Mouse (Mus musculus) heart, adult 2 months (tissue): ENCODE results near the gene Stxbp6. TPM values are rescaled to one million over a fixed set of nuclear protein-coding genes. Genes with fewer than 3 reads are reported as not detected.
A peak's percentile ranks its signal among the peaks of the same experiment; 100 is the strongest.
"Not testable (repeated sequence)": the region's sequence is repeated elsewhere in the genome, so short reads cannot be mapped to it uniquely, and the experiment has no call there.

Source experiments
- DNase-seq, 2 experiments: peaks; one replicate each; pipeline ENCODE4 v3.0.0; 2021
- H3K27ac ChIP-seq: fragments of 200-600 bp; 2 replicates; pipeline ENCODE4 v1.8.1; 2022
- H3K27me3 ChIP-seq: fragments of 200-500 bp; 2 replicates; pipeline ENCODE4 v1.6.1; 2012; ENCODE audit warnings: mild to moderate bottlenecking, low read length, inconsistent platforms, mixed read lengths; ENCODE audit not compliant: control insufficient read depth, insufficient read depth
- H3K36me3 ChIP-seq: fragments of 200-500 bp; 2 replicates; pipeline ENCODE4 v1.6.1; 2012; ENCODE audit warnings: low read length, inconsistent platforms; ENCODE audit not compliant: control insufficient read depth, insufficient read depth
- H3K4me1 ChIP-seq: fragments of 200-500 bp; 2 replicates; pipeline ENCODE4 v1.6.1; 2011; ENCODE audit warnings: low read length; ENCODE audit not compliant: control insufficient read depth, insufficient read depth
- H3K4me3 ChIP-seq: fragments of 200-600 bp; 2 replicates; pipeline ENCODE4 v1.8.1; 2022
- H3K79me2 ChIP-seq: fragments of 200-500 bp; replicated peaks from 2 replicates; pipeline ENCODE4 v1.6.1; 2012; ENCODE audit warnings: mild to moderate bottlenecking, inconsistent platforms, low read length, moderate library complexity, mixed read lengths; ENCODE audit not compliant: control insufficient read depth, insufficient read depth
- H3K9ac ChIP-seq: fragments of 200-500 bp; 2 replicates; pipeline ENCODE4 v1.6.1; 2012; ENCODE audit warnings: low read depth, mild to moderate bottlenecking, control low read depth, inconsistent platforms, low read length, mixed read lengths
- CTCF ChIP-seq: fragments of 200-600 bp; IDR thresholded peaks from 2 replicates; pipeline ENCODE4 v1.8.1; 2022; ENCODE audit warnings: antibody characterized with exemption, mild to moderate bottlenecking, moderate library complexity
- EP300 ChIP-seq: fragments of 200-500 bp; IDR thresholded peaks from 2 replicates; pipeline ENCODE4 v1.6.1; 2011; ENCODE audit warnings: low read depth, low read length, control low read depth; ENCODE audit not compliant: insufficient read depth
- POLR2A ChIP-seq: fragments of 200-500 bp; IDR thresholded peaks from 2 replicates; pipeline ENCODE4 v1.6.1; 2011; ENCODE audit warnings: mild to moderate bottlenecking, low read depth, low read length, control low read depth; ENCODE audit not compliant: insufficient read depth
- WGBS: fragments of 180-500 bp; shearing (Covaris S2); methylation state at CpG from one replicate; pipeline ENCODE4 v1.1.7; 2018; 5-methylcytosine and 5-hydroxymethylcytosine counted together
- intact Hi-C: fragments of 180-260 bp; cut with DNase I; formaldehyde crosslinking; loops from one replicate; pipeline ENCODE4 v1.15.1; 2025
- polyA plus RNA-seq: library from polyadenylated mRNA; depleted of rRNA; stranded (reverse); fragments of >200 nt; gene quantifications from 2 replicates; pipeline ENCODE4 v1.2.3, GENCODE M21; 2012
- total RNA-seq, 2 experiments: library from RNA; stranded (reverse); gene quantifications; 2 replicates each; pipeline ENCODE4 v1.2.3; 2021

The Stxbp6 gene
- total and polyA plus RNA-seq, 3 experiments, result 5.1 to 9.2 (median 7.9) TPM

DNA sequence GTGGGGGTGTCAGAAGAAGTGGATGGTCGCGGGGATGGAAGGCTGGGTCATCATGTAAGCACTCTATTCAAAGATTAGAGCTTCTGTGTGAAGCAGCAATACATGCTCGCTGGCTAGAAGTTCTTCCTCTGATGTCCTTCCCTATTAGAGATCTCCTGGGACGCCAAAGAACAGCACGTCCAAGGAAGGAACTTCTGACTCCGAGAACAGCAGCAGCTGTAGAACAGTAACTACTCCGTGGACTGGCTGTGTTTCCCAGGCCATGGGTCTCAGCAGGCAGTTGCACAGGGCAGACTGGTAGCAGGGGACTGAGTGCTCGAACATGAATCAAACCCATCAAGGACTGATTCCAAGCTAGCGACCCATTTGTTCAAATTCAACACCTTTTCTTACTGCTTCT is 24.6 kb downstream of the Stxbp6 start:
- peak; percentile 66 to 78 for DNase-seq
- H3K4me3 ChIP-seq, result no peak overlapping the region
- no peak overlapping the region for H3K9ac ChIP-seq
- peaks cover 14% of the 10 kb centered on the region for H3K36me3 ChIP-seq
- H3K4me1 ChIP-seq, result peaks cover 16% of the 10 kb centered on the region
- H3K27ac ChIP-seq, result peak overlapping the region; percentile 47
- WGBS, result 50% methylated on average over 9 of the region's 9 CpGs
- intact Hi-C loops, result loop anchor here (5.0 kb wide), 1 partner anchor 38 kb away; no protein-coding TSS in a partner anchor
- TF ChIP-seq POLR2A (no peak; the same call in 1 of the 2 replicates), CTCF (no peak), EP300 (peak; percentile 88)
- H3K27me3 ChIP-seq, result no peaks in the 10 kb centered on the region
- H3K79me2 ChIP-seq, result peaks cover 2% of the 10 kb centered on the region; the same call in 1 of the 2 replicates

DNA sequence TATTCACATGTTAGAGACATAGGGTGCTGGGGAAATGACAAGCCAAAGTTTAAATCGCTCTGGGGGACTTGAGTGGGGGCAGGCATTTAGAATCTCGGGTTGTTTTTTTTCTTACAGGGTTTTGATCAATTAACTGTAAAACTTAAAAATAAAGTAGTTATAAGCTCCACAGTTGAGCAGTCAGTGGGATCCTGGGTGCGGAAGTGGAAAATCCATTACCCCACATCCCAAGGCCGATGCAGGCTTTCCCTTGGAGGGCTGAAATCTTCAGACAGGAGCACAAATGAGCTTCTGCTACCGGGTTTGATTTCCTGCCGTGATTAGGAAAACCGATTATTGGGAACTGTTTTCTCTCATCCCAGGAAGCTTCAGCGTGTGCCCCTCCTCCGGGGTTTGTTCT is 26.8 kb downstream of the Stxbp6 start:
- WGBS, result 37% methylated on average over 9 of the region's 9 CpGs
- H3K9ac ChIP-seq, DNase-seq: not testable (repeated sequence)

DNA sequence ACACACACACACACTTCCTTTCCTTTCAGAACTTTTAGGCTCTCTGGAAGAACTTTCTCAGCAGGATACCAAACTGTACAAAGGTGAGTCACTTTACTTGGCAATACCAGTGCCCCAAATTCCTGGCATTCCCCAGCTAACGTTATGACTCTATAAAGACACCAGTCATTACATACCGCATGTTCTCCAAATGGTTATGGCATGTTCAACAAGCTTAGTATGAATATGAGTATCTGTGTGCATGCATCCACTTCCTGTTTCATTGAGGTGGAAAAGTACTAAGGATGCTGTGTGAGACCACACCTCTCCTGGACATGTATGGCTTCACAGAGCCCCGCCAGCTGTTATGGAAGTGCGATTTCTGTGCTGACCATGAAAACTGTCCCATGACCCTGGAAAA is 27.3 kb downstream of the Stxbp6 start:
- intact Hi-C loops, result loop anchor here (5.0 kb wide), 1 partner anchor 35 kb away; no protein-coding TSS in a partner anchor
- H3K27me3 ChIP-seq, result no peaks in the 10 kb centered on the region
- WGBS, result 42% methylated on average over 4 of the region's 4 CpGs
- H3K27ac ChIP-seq, result peak overlapping the region; percentile 48
- no peak overlapping the region for H3K9ac ChIP-seq
- no peak overlapping the region for H3K4me3 ChIP-seq
- TF ChIP-seq CTCF (no peak), POLR2A (no peak), EP300 (no peak)
- peaks cover 8% of the 10 kb centered on the region for H3K36me3 ChIP-seq
- H3K4me1 ChIP-seq, result peaks cover 11% of the 10 kb centered on the region
- no peaks in the 10 kb centered on the region for H3K79me2 ChIP-seq
- no peak for DNase-seq

More for the DNA sequence above, 26.8 kb downstream of the Stxbp6 start:
- not testable (repeated sequence) for H3K27me3 ChIP-seq, H3K36me3 ChIP-seq, H3K4me3 ChIP-seq, H3K79me2 ChIP-seq
- intact Hi-C loops, result loop anchor here (5.0 kb wide), 1 partner anchor 35 kb away; no protein-coding TSS in a partner anchor
- peaks cover 11% of the 10 kb centered on the region for H3K4me1 ChIP-seq
- H3K27ac ChIP-seq, result peak overlapping the region; percentile 48

DNA sequence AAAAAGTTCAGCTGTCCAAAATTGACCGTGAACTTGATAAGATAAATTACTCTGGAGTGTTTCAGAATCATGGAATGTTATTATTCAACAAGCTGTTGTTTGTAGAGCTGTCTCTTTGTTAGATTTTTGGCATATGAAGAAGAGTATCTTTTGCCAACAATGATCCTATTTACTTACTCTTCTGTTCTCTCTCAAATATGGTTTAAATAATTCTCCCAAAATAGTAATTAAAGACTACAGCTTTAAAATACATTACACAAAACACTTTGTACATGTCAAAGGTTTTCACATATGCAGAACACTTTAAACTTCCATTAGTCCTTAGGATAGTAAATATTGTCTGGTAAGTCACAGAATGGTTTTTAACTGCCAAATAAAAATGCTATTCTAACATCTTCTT is 29.9 kb downstream of the Stxbp6 start:
- no peak for DNase-seq
- intact Hi-C loops, result no loop called here
- WGBS, result 32% methylated on average over 1 of the region's 1 CpGs

DNA sequence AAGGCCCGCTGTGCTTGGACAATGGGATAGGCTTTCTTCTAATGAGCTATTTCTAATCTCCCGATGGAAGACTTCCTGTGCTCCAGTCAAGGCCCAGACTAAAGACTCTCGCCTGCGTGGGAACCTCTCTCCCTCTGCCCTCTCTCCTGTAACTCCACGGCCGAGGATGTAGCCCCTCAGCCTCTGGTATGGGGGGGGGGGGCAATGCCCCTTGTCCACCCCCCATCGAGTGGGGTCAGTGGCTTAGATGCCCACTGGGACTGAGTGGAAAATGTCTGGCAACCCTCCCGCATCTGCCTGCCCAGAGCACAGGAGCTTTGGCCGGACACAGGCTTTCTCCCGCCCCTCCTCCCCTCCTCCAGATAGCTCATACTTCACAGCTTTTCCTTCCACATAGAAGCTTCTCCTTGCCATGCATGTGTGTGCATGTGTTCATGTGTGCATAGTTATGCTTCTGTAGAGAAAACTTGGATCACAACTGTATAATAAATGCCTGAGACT is 31.9 kb downstream of the Stxbp6 start:
- Histone ChIP-seq H3K79me2 (0 out of 2 replicates have a peak, but pooled peaks cover 2% of the 10 kb centered on the region), H3K4me1 (peaks cover 9% of the 10 kb centered on the region), H3K36me3 (peaks cover 3% of the 10 kb centered on the region; the same call in 1 of the 2 replicates), H3K27me3 (no peaks in the 10 kb centered on the region), H3K9ac (peak overlapping the region; percentile 52; the same call in 1 of the 2 replicates), H3K27ac (peak overlapping the region; percentile 57), H3K4me3 (no peak overlapping the region)
- TF ChIP-seq EP300, result no peak
- TF ChIP-seq CTCF, result no peak
- TF ChIP-seq POLR2A, result no peak
- WGBS, result 24% methylated on average over 10 of the region's 10 CpGs
- intact Hi-C loops, result no loop called here
- peak; percentile 41 to 43 for DNase-seq

More for the DNA sequence above, 29.9 kb downstream of the Stxbp6 start:
- Histone ChIP-seq H3K4me1 (peaks cover 11% of the 10 kb centered on the region), H3K27me3 (no peaks in the 10 kb centered on the region), H3K36me3 (peaks cover 6% of the 10 kb centered on the region), H3K4me3 (no peak overlapping the region), H3K27ac (peak overlapping the region; percentile 2; the same call in 1 of the 2 replicates), H3K9ac (no peak overlapping the region), H3K79me2 (0 out of 2 replicates have a peak, but pooled peaks cover 2% of the 10 kb centered on the region)
- TF ChIP-seq POLR2A, result no peak
- no peak for TF ChIP-seq CTCF
- no peak for TF ChIP-seq EP300

DNA sequence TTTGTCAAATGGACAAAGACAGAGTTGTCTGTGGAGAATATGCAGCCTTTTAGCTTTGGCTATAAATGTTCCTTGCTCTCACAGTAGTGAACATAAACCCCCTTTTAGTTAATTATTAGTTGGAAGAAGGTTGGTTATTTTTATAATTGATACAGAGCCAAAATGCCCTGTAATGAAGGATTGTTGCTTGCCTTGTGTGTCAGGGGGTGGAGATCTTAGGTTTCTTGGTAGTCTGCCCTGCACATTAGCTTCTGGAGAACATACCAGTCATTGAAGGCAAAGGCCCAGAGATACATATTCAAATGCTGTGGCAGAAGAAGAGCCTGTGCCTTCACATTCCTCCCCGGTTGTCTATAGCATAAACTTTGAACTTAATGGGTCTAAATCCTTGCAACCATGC is 37.0 kb downstream of the Stxbp6 start:
- no peak overlapping the region for H3K9ac ChIP-seq
- H3K4me1 ChIP-seq, result peaks cover 3% of the 10 kb centered on the region
- H3K27ac ChIP-seq, result no peak overlapping the region
- no peaks in the 10 kb centered on the region for H3K27me3 ChIP-seq
- intact Hi-C loops, result no loop called here
- TF ChIP-seq POLR2A (no peak), CTCF (no peak), EP300 (no peak)
- peaks cover 4% of the 10 kb centered on the region; the same call in 1 of the 2 replicates for H3K79me2 ChIP-seq
- DNase-seq, result no peak
- H3K4me3 ChIP-seq, result no peak overlapping the region
- H3K36me3 ChIP-seq, result 0 out of 2 replicates have a peak, but pooled peaks cover 3% of the 10 kb centered on the region
- 87% methylated on average over 1 of the region's 1 CpGs for WGBS
